Mouse (Mus musculus): ENCODE data around the gene Tbx19. TPM values are rescaled to one million over a fixed set of nuclear protein-coding genes. Genes with fewer than 3 reads are reported as not detected.

Tbx19 gene
- polyA plus RNA-seq, 1 experiment = not detected

- 76% methylated on average over 9 of the region's 9 CpGs for WGBS
- Histone ChIP-seq H3K4me1 (ENCODE audit: control insufficient read depth, insufficient read depth, low read length) (peaks cover 2% of the 10 kb centered on the region; the same call in 1 of the 2 replicates), H3K27ac (ENCODE audit: insufficient read depth, low read depth, low read length) (no peak overlapping the region), H3K4me3 (ENCODE audit: insufficient read depth, low read depth, low read length) (no peak overlapping the region), H3K27me3 (replicated peaks; ENCODE audit: control insufficient read depth, insufficient read depth, low read length) (no peaks in the 10 kb centered on the region), H3K36me3 (ENCODE audit: control insufficient read depth, insufficient read depth, low read length) (no peaks in the 10 kb centered on the region)
- TF ChIP-seq CTCF (conservative IDR thresholded peaks at IDR 0.05; ENCODE audit: insufficient read depth, insufficient read length, low read depth, low read length) = no peak
- TF ChIP-seq POLR2A (IDR thresholded peaks at IDR 0.05; ENCODE audit: low read depth, low read length) = no peak
- no peak for DNase-seq
Observed at GRCm38 (mm10) chr1:165105270-165106010, 55.1 kb downstream of the Tbx19 start.

DNA sequence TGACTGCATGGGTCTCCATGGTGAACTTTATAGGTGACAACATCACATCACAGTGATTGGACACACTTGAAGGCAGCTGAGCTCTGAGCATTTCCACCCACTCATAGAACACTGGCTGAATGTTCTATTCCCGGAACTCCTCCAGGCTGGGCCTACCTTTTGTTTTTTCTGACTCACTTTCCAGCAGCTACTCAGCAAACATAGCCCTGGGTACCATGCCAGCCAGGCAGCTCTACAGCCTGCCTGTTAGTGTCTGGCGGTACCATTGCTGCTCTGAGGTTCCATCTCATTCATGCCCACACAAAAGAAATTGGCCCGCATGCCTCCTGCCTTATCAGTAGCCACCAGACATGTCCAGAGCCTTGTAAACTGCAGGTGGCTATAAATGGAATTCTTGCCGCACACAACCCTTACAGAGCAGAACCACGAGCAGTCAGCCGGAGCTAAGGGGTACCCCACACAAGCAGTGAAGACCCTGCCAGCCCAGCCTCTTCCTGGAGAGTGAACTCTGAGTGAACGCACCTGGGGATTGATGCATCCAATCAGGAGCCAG, 55.8 kb downstream of the Tbx19 start:
- H3K27ac ChIP-seq (ENCODE audit: insufficient read depth, low read depth, low read length) = no peak overlapping the region
- H3K27me3 ChIP-seq (replicated peaks; ENCODE audit: control insufficient read depth, insufficient read depth, low read length) = no peaks in the 10 kb centered on the region
- H3K4me3 ChIP-seq (ENCODE audit: insufficient read depth, low read depth, low read length) = no peak overlapping the region
- WGBS = 69% methylated on average over 7 of the region's 7 CpGs
- DNase-seq = no peak
- H3K4me1 ChIP-seq (ENCODE audit: control insufficient read depth, insufficient read depth, low read length) = peaks cover 2% of the 10 kb centered on the region; the same call in 1 of the 2 replicates
- no peaks in the 10 kb centered on the region for H3K36me3 ChIP-seq (ENCODE audit: control insufficient read depth, insufficient read depth, low read length)
- no peak for TF ChIP-seq POLR2A (IDR thresholded peaks at IDR 0.05; ENCODE audit: low read depth, low read length)

DNA sequence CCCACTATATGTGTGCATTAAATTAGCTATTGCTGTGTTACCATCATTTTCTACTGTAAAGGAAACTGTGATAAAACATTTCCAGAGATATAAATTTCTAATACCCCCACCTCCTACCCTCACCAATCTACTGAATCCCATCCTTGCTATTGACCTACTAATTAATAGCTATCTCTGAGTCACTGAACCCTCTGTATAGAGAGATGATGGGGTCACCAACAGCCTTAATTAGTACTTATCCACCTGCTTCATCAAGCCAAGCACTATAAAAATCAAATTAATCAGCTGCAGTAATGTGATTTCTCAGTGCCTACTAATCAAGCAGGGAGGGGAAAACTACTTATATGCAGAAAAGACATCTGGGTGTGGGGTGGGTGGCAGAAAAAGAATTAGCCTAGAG, 61.0 kb downstream of the Tbx19 start:
- H3K27me3 ChIP-seq (replicated peaks; ENCODE audit: control insufficient read depth, insufficient read depth, low read length) = no peaks in the 10 kb centered on the region
- no peaks in the 10 kb centered on the region for H3K36me3 ChIP-seq (ENCODE audit: control insufficient read depth, insufficient read depth, low read length)
- no peak for DNase-seq

DNA sequence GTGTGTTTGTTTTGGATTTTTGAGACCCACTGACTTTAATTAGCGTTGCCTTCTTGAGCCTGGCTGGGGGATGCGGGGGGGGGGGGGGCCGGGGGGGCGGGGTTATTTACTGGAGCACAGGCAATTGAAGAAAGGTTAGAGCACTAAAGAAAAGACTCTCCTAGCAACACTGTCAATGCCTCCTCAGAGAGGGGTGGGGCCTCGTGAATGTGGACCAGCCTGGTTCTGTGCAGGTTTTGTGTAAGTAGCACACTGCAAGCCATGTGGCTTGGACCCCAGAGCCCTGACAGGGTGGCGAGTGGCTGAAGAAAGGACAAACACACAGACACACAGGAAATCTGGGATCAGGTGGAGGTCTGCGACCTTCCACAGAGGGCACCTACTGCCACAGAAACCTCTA, 65.7 kb downstream of the Tbx19 start:
- TF ChIP-seq POLR2A (IDR thresholded peaks at IDR 0.05; ENCODE audit: low read depth, low read length) = no peak
- TF ChIP-seq CTCF (conservative IDR thresholded peaks at IDR 0.05; ENCODE audit: insufficient read depth, insufficient read length, low read depth, low read length) = no peak
- Histone ChIP-seq H3K4me1 (ENCODE audit: control insufficient read depth, insufficient read depth, low read length) (0 out of 2 replicates have a peak, but pooled peaks cover 3% of the 10 kb centered on the region), H3K4me3 (ENCODE audit: insufficient read depth, low read depth, low read length) (no peak overlapping the region), H3K36me3 (ENCODE audit: control insufficient read depth, insufficient read depth, low read length) (no peaks in the 10 kb centered on the region), H3K27ac (ENCODE audit: insufficient read depth, low read depth, low read length) (no peak overlapping the region), H3K27me3 (replicated peaks; ENCODE audit: control insufficient read depth, insufficient read depth, low read length) (no peaks in the 10 kb centered on the region; the same call in 1 of the 2 replicates)
- no peak for DNase-seq
- WGBS = 33% methylated on average over 7 of the region's 7 CpGs

More for the DNA sequence above, 61.0 kb downstream of the Tbx19 start:
- Histone ChIP-seq H3K4me1 (ENCODE audit: control insufficient read depth, insufficient read depth, low read length) (no peaks in the 10 kb centered on the region), H3K4me3 (ENCODE audit: insufficient read depth, low read depth, low read length) (no peak overlapping the region), H3K27ac (ENCODE audit: insufficient read depth, low read depth, low read length) (no peak overlapping the region)
- TF ChIP-seq CTCF (conservative IDR thresholded peaks at IDR 0.05; ENCODE audit: insufficient read depth, insufficient read length, low read depth, low read length) (no peak), POLR2A (IDR thresholded peaks at IDR 0.05; ENCODE audit: low read depth, low read length) (no peak)

DNA sequence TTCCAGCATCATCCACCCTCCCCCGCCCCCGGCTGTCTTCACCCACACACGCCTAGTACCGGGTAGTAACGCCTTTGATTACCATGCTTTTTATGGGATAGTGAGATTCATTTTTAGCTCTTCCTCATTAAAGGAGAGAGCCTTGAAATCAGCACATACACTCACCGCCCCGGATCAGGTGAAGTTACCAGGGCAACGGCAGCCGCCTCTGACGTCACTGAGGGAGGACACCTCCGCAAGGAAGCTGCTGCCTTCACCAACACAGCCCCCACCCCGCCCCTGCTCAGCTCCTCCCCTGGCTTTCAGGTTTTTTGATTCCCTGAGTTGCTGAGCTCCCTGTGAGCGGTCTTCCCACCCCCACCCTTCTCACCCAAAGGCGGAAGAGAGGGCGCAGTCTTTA, 68.9 kb downstream of the Tbx19 start:
- TF ChIP-seq CTCF (conservative IDR thresholded peaks at IDR 0.05; ENCODE audit: insufficient read depth, insufficient read length, low read depth, low read length) (no peak), POLR2A (IDR thresholded peaks at IDR 0.05; ENCODE audit: low read depth, low read length) (no peak)
- no peak overlapping the region for H3K27ac ChIP-seq (ENCODE audit: insufficient read depth, low read depth, low read length)
- WGBS = 12% methylated on average over 15 of the region's 15 CpGs
- peak; percentile 6 for DNase-seq
- no peak overlapping the region for H3K4me3 ChIP-seq (ENCODE audit: insufficient read depth, low read depth, low read length)
- H3K27me3 ChIP-seq (replicated peaks; ENCODE audit: control insufficient read depth, insufficient read depth, low read length) = no peaks in the 10 kb centered on the region; the same call in 1 of the 2 replicates
- no peaks in the 10 kb centered on the region for H3K36me3 ChIP-seq (ENCODE audit: control insufficient read depth, insufficient read depth, low read length)
- H3K4me1 ChIP-seq (ENCODE audit: control insufficient read depth, insufficient read depth, low read length) = 0 out of 2 replicates have a peak, but pooled peaks cover 3% of the 10 kb centered on the region

GRCm38 (mm10) chr1:165089556-165089955, 71.0 kb downstream of the Tbx19 start:
- Histone ChIP-seq H3K36me3 (ENCODE audit: control insufficient read depth, insufficient read depth, low read length) (no peaks in the 10 kb centered on the region), H3K27me3 (replicated peaks; ENCODE audit: control insufficient read depth, insufficient read depth, low read length) (no peaks in the 10 kb centered on the region; the same call in 1 of the 2 replicates), H3K27ac (ENCODE audit: insufficient read depth, low read depth, low read length) (no peak overlapping the region), H3K4me1 (ENCODE audit: control insufficient read depth, insufficient read depth, low read length) (0 out of 2 replicates have a peak, but pooled peaks cover 3% of the 10 kb centered on the region), H3K4me3 (ENCODE audit: insufficient read depth, low read depth, low read length) (no peak overlapping the region)
- no peak for DNase-seq
- 81% methylated on average over 3 of the region's 3 CpGs for WGBS
- TF ChIP-seq POLR2A (IDR thresholded peaks at IDR 0.05; ENCODE audit: low read depth, low read length) = no peak
- TF ChIP-seq CTCF (conservative IDR thresholded peaks at IDR 0.05; ENCODE audit: insufficient read depth, insufficient read length, low read depth, low read length) = no peak

Other genes with a start within 250 kb of the Tbx19 start
- gene Xcl1, start 225.2 kb downstream of the Tbx19 start, polyA plus RNA-seq (2012; rRNA removed) = 0.23 and 0.86 TPM in 2 replicates
- 52.7 and 57.7 TPM in 2 replicates for gene Sft2d2, start 33.7 kb upstream of the Tbx19 start, polyA plus RNA-seq (2012; rRNA removed)
- gene Tiprl, start 76.2 kb upstream of the Tbx19 start, polyA plus RNA-seq (2012; rRNA removed) = 21.0 and 23.2 TPM in 2 replicates
- gene Gpr161, start 135.0 kb upstream of the Tbx19 start, polyA plus RNA-seq (2012; rRNA removed) = 1.4 and 1.7 TPM in 2 replicates

All from kidney, adult 2 months (tissue).